ENCODE assay signal across 22 mouse cellular contexts in the genomic region with DNA sequence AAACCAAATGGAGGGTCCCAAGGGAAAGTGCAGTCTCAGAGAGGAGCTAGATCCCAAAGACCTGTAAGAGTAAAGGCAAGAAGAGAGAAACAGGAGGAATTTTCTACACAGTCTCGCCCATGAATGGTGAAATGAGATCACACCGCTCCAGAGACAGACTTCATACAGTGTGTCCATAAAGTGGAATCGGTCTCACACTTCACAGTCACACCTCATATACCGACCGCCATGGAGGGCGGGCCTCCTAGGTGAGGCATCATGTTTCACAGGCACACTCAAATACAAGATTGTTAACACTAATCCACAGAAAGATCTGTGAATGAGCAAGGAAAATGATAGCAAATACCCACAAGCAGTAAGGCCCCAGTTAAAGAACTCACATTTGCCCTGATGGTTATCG.
"Had no signal": no experiment of that assay in that cellular context is flagged by ENCODE, and none has a peak within 500 bp of the region (broad histone marks: within the 10 kb centered on the region; RNA-seq: fewer than 3 reads in every experiment).

No protein-coding gene starts in this region.

- H3K4me3 ChIP-seq: layer of hippocampus, adult 2 months; liver, embryonic 12.5 days; liver, embryonic 15.5 days; lung, embryonic 15.5 days; midbrain, embryonic 12.5 days; midbrain, embryonic 15.5 days; neural tube, embryonic 12.5 days; neural tube, embryonic 15.5 days had no signal

- H3K9me3 ChIP-seq: liver, embryonic 12.5 days; liver, embryonic 15.5 days; lung, embryonic 15.5 days; midbrain, embryonic 12.5 days; midbrain, embryonic 15.5 days; neural tube, embryonic 12.5 days; neural tube, embryonic 15.5 days had no signal

- H3K27me3 ChIP-seq: liver, embryonic 12.5 days; liver, embryonic 15.5 days; lung, embryonic 15.5 days; midbrain, embryonic 12.5 days; midbrain, embryonic 15.5 days; neural tube, embryonic 12.5 days; neural tube, embryonic 15.5 days had no signal

- H3K9ac ChIP-seq: liver, embryonic 12.5 days; liver, embryonic 15.5 days; lung, embryonic 15.5 days; midbrain, embryonic 12.5 days; midbrain, embryonic 15.5 days; neural tube, embryonic 12.5 days; neural tube, embryonic 15.5 days had no signal

- H3K27ac ChIP-seq: kidney, postnatal 0 days; layer of hippocampus, adult 2 months; liver, embryonic 12.5 days; liver, embryonic 15.5 days; lung, embryonic 15.5 days; midbrain, embryonic 12.5 days; midbrain, embryonic 15.5 days; neural tube, embryonic 12.5 days; neural tube, embryonic 15.5 days; stomach, postnatal 0 days had no signal

- H3K4me1 ChIP-seq: liver, embryonic 12.5 days; liver, embryonic 15.5 days; lung, embryonic 15.5 days; midbrain, embryonic 12.5 days; midbrain, embryonic 15.5 days; neural tube, embryonic 12.5 days; neural tube, embryonic 15.5 days had no signal

- ATAC-seq: intestine, embryonic 16.5 days; liver, embryonic 12.5 days; midbrain, embryonic 15.5 days had no signal

- H3K4me2 ChIP-seq: liver, embryonic 12.5 days; liver, embryonic 15.5 days; lung, embryonic 15.5 days; midbrain, embryonic 12.5 days; midbrain, embryonic 15.5 days; neural tube, embryonic 12.5 days; neural tube, embryonic 15.5 days had no signal

- DNase-seq: kidney, adult 2 months; kidney, postnatal 25 days; layer of hippocampus, adult 9-11 months; liver; lung, adult 18-20 months; lung, postnatal 10 days; lung, postnatal 36 days; right cerebral cortex, adult 18-20 months; right cerebral cortex, postnatal 14 days; right cerebral cortex, postnatal 4 days; thymus, postnatal 25 days had no signal

- H3K36me3 ChIP-seq: liver, embryonic 12.5 days; liver, embryonic 15.5 days; lung, embryonic 15.5 days; midbrain, embryonic 12.5 days; midbrain, embryonic 15.5 days; neural tube, embryonic 12.5 days; neural tube, embryonic 15.5 days had no signal
